Mouse (Mus musculus): ENCODE measurements around the gene Atg9b. TPM values are rescaled to one million over a fixed set of nuclear protein-coding genes. Genes with fewer than 3 reads are reported as not detected.
A peak's percentile ranks its signal among the peaks of the same experiment; 100 is the strongest.

Gene Atg9b
- polyA plus RNA-seq, 1 experiment, result 1.7 TPM

DNA sequence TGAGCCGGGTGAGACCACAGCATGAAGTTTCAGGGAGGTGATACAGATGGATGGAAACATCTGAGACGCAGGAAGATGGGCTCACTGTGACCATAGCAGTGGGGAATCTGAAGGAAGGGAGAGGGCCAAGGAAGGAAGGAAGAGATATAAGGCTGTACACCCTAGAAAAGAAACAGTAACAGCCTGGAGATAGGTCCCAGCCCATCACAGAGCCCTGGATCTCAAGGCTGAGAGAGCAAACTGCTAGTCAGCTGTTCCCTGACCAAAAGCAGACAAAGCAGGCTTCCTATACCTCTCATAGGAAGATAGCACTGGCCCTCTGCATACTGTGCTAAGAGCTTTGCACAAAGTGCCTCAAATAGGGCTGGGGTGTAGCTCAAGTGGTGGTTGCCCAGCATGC is 13.2 kb downstream of the Atg9b start:
- DNase-seq (ENCODE audit: low read depth), result no peak
- no peak for TF ChIP-seq POLR2A (IDR thresholded peaks at IDR 0.05; ENCODE audit: borderline replicate concordance, extremely low read depth, insufficient read depth, insufficient read length, poor library complexity, severe bottlenecking)
- no peak for TF ChIP-seq CTCF (IDR thresholded peaks at IDR 0.05; ENCODE audit: borderline replicate concordance, extremely low read depth, insufficient read depth, insufficient read length)

DNA sequence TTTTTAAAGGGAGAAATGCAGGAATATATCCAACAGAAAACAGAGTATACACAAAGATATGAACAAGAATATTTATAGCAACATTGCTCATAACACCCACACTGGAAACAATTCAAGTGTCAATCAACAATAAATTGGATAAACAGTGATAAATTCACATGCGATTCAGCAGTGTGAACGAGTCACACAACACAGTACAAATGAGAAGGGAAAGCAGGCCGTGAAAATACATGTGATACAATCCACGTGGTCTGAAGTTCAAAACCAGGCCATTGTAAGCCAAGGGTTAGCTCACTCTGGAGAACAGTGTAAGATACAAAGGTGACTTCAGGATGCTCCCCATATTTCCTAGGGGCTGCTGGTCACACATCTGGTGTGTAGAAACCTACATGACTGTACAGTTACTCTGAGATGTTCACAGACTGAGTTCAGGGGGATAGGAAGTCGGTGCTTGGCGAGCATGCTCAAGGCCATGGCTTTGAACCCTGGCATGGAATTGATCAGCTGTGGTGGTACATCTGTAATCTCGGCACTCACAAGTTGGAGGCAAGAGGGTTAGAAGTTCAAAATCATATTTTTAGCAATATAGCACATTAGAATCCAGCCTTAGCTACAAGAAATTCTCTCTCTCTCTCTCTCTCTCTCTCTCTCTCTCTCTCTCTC is 17.1 kb downstream of the Atg9b start:
- TF ChIP-seq POLR2A (IDR thresholded peaks at IDR 0.05; ENCODE audit: borderline replicate concordance, extremely low read depth, insufficient read depth, insufficient read length, poor library complexity, severe bottlenecking) (no peak), CTCF (IDR thresholded peaks at IDR 0.05; ENCODE audit: borderline replicate concordance, extremely low read depth, insufficient read depth, insufficient read length) (no peak)
- DNase-seq (ENCODE audit: low read depth), result no peak

DNA sequence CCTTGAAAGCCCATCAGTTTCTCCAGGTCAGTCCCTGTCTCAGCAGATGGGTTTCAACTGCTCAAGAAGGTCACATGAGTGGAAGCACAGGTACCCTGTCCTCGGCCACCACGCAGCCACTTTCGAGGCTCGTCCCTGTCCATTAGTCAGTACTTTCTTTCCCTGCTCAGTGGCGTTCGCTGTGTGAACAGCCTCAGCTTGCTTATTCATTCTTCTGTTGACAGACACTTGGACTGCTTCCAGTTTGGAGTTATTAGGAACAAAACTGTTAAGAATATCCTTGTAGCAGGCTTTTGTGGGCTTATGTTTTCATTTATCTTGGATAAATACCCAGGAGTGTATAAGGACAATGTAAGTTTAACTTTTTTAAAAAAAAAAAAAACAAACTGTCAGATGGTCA is 17.7 kb downstream of the Atg9b start:
- TF ChIP-seq CTCF (IDR thresholded peaks at IDR 0.05; ENCODE audit: borderline replicate concordance, extremely low read depth, insufficient read depth, insufficient read length), result no peak
- no peak for TF ChIP-seq POLR2A (IDR thresholded peaks at IDR 0.05; ENCODE audit: borderline replicate concordance, extremely low read depth, insufficient read depth, insufficient read length, poor library complexity, severe bottlenecking)

DNA sequence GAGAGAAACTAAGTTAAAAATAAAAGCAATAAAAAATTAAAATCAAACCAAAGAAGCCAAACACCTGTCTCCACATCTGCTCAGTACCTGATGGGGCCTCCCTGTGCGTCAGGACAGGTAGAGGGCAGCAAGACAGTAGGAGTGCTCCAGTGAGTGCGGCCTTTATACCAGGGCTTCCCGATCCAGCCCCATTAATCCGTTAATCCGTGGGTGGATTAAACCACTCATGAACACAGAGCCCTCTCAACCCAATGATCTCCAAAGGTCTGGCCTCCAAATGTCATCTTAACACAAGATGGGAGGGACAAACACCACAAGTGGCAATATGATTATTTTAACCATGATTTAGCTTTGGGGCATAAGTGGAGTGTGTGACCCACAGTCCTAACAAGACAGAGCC is 18.1 kb downstream of the Atg9b start:
- no peak for TF ChIP-seq POLR2A (IDR thresholded peaks at IDR 0.05; ENCODE audit: borderline replicate concordance, extremely low read depth, insufficient read depth, insufficient read length, poor library complexity, severe bottlenecking)
- no peak for TF ChIP-seq CTCF (IDR thresholded peaks at IDR 0.05; ENCODE audit: borderline replicate concordance, extremely low read depth, insufficient read depth, insufficient read length)
- DNase-seq (ENCODE audit: low read depth), result no peak

More for the DNA sequence above, 17.7 kb downstream of the Atg9b start:
- peak; percentile 81 for DNase-seq (ENCODE audit: low read depth)

DNA sequence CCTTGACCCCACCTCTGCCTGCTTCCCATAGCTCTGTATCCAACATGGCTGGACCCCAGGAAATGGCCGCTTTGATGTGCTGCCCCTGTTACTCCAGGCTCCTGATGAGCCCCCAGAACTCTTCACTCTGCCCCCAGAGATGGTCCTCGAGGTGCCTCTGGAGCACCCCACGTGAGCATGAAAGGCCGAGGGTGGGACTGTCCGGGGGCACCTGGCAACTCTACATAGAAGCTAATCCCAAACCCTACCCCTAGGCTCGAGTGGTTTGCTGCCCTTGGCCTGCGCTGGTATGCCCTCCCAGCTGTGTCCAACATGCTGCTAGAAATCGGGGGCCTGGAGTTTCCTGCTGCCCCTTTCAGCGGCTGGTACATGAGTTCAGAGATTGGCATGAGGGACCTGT is 22.2 kb downstream of the Atg9b start:
- no peak for TF ChIP-seq CTCF (IDR thresholded peaks at IDR 0.05; ENCODE audit: borderline replicate concordance, extremely low read depth, insufficient read depth, insufficient read length)
- no peak for TF ChIP-seq POLR2A (IDR thresholded peaks at IDR 0.05; ENCODE audit: borderline replicate concordance, extremely low read depth, insufficient read depth, insufficient read length, poor library complexity, severe bottlenecking)

DNA sequence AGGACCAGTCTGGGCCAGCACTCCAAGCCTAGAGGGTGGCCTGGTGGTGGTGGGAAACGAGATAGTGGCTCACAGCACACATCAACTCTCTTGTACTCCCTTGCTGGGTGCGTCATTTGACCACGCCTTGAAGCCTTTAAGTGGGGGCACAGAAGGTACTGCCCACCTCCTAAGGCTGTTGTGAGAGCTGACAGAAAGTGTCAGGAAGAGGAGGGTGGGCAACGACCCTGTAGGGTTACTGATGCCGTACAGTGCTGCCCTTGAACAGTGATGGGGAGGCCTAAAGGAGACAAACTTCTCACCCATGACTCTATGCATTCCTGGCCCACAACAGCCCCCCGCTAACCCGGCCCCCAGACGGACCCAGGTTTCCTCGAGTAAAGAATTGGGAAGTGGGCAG is 25.5 kb downstream of the Atg9b start:
- TF ChIP-seq POLR2A (IDR thresholded peaks at IDR 0.05; ENCODE audit: borderline replicate concordance, extremely low read depth, insufficient read depth, insufficient read length, poor library complexity, severe bottlenecking) (no peak), CTCF (IDR thresholded peaks at IDR 0.05; ENCODE audit: borderline replicate concordance, extremely low read depth, insufficient read depth, insufficient read length) (no peak)
- no peak for DNase-seq (ENCODE audit: low read depth)

More for the DNA sequence above, 22.2 kb downstream of the Atg9b start:
- DNase-seq (ENCODE audit: low read depth), result no peak

DNA sequence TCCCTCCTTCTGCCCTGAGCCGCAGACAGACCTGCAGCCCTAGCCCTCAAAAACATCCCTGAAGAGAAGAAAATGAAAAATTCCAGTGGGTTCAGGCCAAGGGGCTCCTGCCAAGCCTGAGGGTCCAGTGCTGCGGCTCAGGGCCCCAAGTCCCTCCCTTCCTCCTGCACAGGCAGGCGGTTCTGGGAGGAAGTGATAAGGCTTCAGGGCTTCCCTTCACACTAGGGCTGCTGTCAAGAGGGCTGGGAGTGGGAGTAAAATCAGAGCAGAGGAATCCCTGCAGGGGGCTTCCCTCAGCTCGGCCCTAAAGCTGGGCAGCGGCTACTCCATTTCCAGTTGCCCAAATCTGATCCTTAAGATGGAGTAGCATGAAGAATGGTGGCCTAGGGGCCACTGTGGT is 26.4 kb downstream of the Atg9b start:
- TF ChIP-seq POLR2A (IDR thresholded peaks at IDR 0.05; ENCODE audit: borderline replicate concordance, extremely low read depth, insufficient read depth, insufficient read length, poor library complexity, severe bottlenecking) (no peak), CTCF (IDR thresholded peaks at IDR 0.05; ENCODE audit: borderline replicate concordance, extremely low read depth, insufficient read depth, insufficient read length) (no peak)
- no peak for DNase-seq (ENCODE audit: low read depth)

DNA sequence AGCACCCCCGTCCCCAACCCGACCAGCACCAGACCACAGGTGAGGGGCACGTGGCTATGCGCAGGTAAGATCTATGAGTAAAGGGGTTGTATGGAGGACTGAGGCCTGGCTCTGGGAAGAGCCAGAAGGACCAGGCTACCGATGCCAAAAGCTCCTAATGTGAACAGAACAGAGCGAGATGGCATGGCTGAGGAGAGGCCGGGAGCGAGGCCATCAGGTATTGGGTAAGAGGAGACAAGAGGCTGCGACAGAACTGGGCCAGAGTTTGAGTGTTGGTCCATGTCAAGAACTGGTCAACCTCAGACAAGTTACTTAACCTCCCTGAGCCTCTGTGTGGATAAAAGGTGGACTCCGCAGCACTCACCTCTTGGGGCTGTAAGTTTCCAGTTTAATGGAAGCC is 27.0 kb downstream of the Atg9b start:
- no peak for DNase-seq (ENCODE audit: low read depth)
- no peak for TF ChIP-seq POLR2A (IDR thresholded peaks at IDR 0.05; ENCODE audit: borderline replicate concordance, extremely low read depth, insufficient read depth, insufficient read length, poor library complexity, severe bottlenecking)
- TF ChIP-seq CTCF (IDR thresholded peaks at IDR 0.05; ENCODE audit: borderline replicate concordance, extremely low read depth, insufficient read depth, insufficient read length), result no peak

DNA sequence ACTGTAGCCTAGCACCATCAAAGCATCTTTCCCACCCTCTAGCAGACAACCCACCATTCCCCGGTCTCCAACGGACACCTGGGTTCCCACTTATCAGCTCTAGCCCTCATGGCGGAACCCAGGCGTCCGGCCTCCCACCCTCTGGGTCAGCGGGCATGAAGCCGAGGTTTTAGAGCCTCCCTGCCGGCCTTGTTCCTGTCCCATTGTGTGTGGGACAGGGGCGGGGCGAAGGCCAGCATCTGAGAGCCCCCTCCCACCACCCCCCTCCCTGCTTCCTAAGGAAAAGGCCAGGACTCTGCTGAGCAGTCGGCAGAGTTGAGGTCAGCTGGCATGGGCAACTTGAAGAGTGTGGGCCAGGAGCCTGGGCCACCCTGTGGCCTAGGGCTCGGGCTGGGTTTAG is 27.4 kb downstream of the Atg9b start, which contains the start of gene Nos3:
Gene Nos3 (plus strand): TSS at position 303 of the 400 bp plus-strand sequence.
- no peak for DNase-seq (ENCODE audit: low read depth)
- TF ChIP-seq POLR2A (IDR thresholded peaks at IDR 0.05; ENCODE audit: borderline replicate concordance, extremely low read depth, insufficient read depth, insufficient read length, poor library complexity, severe bottlenecking) (no peak), CTCF (IDR thresholded peaks at IDR 0.05; ENCODE audit: borderline replicate concordance, extremely low read depth, insufficient read depth, insufficient read length) (no peak)

DNA sequence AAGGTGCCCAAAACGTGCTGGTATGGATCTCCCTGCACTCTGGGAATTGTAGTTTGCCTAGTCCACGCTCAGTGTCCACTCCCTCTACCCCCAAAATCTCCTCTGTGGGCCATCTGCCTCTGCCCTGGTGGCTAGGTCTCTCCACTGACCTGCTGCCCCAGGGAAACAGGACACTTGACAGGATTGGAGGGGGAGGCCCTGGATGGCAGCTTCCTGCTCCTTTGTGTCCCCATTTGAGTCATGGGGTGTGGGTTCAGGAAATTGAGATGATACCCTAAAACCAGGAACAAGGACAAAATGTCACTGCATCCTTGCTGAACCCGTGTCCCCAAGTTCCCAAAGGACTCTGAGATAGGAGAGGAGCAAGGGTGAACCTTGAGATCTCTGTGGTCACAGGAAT is 27.9 kb downstream of the Atg9b start:
- no peak for DNase-seq (ENCODE audit: low read depth)
- TF ChIP-seq CTCF (IDR thresholded peaks at IDR 0.05; ENCODE audit: borderline replicate concordance, extremely low read depth, insufficient read depth, insufficient read length) (no peak), POLR2A (IDR thresholded peaks at IDR 0.05; ENCODE audit: borderline replicate concordance, extremely low read depth, insufficient read depth, insufficient read length, poor library complexity, severe bottlenecking) (no peak)

DNA sequence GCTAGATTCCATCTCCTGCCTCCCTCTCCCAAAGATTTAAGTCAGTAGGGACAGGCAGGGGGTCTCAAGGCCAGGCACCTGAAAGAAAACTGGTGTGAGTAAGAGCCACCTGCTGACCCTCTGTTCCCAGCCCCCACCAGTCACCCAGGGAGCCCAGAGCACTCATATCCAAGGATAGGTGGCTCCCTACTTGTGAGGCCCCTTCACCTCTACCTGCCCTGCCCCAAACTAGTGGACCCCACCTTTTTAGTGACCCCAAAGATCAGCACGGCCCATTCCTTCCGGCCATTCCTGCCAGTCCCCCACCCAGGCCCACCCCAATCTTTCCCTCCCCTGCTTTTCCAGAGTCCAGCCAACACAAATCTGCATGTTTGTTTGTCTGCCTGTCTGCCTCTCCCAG is 28.5 kb downstream of the Atg9b start:
- DNase-seq (ENCODE audit: low read depth), result no peak

DNA sequence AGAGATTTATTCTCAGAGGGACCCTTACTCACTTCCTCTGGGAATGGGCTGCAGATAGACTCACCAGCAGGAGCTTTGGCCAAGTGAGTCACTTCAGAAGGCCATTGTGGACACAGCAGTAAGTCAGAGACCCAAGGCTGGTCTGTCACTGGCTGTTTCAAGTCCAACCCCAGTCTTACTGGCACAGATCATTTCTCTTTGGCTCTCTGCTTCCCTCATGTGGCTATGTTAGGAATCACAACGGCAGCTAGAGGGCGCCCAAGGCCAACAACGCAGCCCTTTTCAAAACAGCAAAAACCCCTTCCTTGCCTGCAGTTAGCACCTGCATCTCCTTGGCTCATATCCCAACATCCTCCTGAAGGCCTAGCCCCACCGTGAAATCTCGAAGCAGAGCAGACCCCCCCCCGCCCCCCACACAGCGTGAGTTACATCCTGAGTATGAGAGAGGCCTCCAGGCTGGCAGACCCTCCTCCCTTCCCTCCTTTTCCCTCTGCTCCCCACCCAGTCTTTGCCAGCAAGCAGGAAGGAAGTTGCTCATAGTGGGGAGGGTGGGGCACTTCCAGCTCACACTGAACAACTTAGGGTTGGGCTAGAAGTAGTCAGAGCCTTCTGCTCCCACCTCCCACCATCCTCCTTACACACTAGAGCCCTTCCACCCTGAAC is 31.0 kb downstream of the Atg9b start:
- peak; percentile 97 for TF ChIP-seq CTCF (IDR thresholded peaks at IDR 0.05; ENCODE audit: borderline replicate concordance, extremely low read depth, insufficient read depth, insufficient read length)
- TF ChIP-seq POLR2A (IDR thresholded peaks at IDR 0.05; ENCODE audit: borderline replicate concordance, extremely low read depth, insufficient read depth, insufficient read length, poor library complexity, severe bottlenecking), result no peak

More for the DNA sequence above, 28.5 kb downstream of the Atg9b start:
- no peak for TF ChIP-seq CTCF (IDR thresholded peaks at IDR 0.05; ENCODE audit: borderline replicate concordance, extremely low read depth, insufficient read depth, insufficient read length)
- no peak for TF ChIP-seq POLR2A (IDR thresholded peaks at IDR 0.05; ENCODE audit: borderline replicate concordance, extremely low read depth, insufficient read depth, insufficient read length, poor library complexity, severe bottlenecking)

More for the DNA sequence above, 31.0 kb downstream of the Atg9b start:
- peak; percentile 92 for DNase-seq (ENCODE audit: low read depth)

Measured in brain, embryonic 14.5 days (tissue).